Mouse (Mus musculus) regulatory T cell (primary cell): ENCODE results near the gene Fancc.

ENCODE experiments used
- in situ Hi-C: fragments of 300-600 bp; cut with MboI, MseI; formaldehyde crosslinking; loops from one replicate; pipeline ENCODE4 v1.15.1; 2025; ENCODE audit warnings: high pct_unique_total_duplicates

Gene Fancc

GRCm38 (mm10) chr13:63294359-63295193 lies 202.5 kb downstream of the Fancc start:
- in situ Hi-C loops = no loop called here

GRCm38 (mm10) chr13:63293647-63294046 lies 203.4 kb downstream of the Fancc start:
- in situ Hi-C loops = no loop called here

GRCm38 (mm10) chr13:63291016-63291415 lies 206.1 kb downstream of the Fancc start:
- in situ Hi-C loops = no loop called here

GRCm38 (mm10) chr13:63290126-63290525 lies 207.0 kb downstream of the Fancc start:
- in situ Hi-C loops = no loop called here

- in situ Hi-C loops = no loop called here
Observed at GRCm38 (mm10) chr13:63289687-63290086, 207.4 kb downstream of the Fancc start.

- in situ Hi-C loops = no loop called here
Observed at GRCm38 (mm10) chr13:63289152-63289551, 207.9 kb downstream of the Fancc start.

- in situ Hi-C loops = no loop called here
Observed at GRCm38 (mm10) chr13:63286483-63287102, 210.5 kb downstream of the Fancc start.

- in situ Hi-C loops = no loop called here
Observed at GRCm38 (mm10) chr13:63284748-63285147, 212.3 kb downstream of the Fancc start.

- in situ Hi-C loops = no loop called here
Observed at GRCm38 (mm10) chr13:63283236-63283635, 213.8 kb downstream of the Fancc start.

GRCm38 (mm10) chr13:63281206-63281605 lies 215.9 kb downstream of the Fancc start:
- in situ Hi-C loops = no loop called here

- in situ Hi-C loops = no loop called here
Observed at GRCm38 (mm10) chr13:63280344-63280743, 216.7 kb downstream of the Fancc start.

- in situ Hi-C loops = no loop called here
Observed at GRCm38 (mm10) chr13:63279807-63280206, 217.3 kb downstream of the Fancc start.

- in situ Hi-C loops = no loop called here
Observed at GRCm38 (mm10) chr13:63278796-63279475, 218.1 kb downstream of the Fancc start.

- in situ Hi-C loops = no loop called here
Observed at GRCm38 (mm10) chr13:63278141-63278631, 218.9 kb downstream of the Fancc start.

GRCm38 (mm10) chr13:63277316-63277715 lies 219.8 kb downstream of the Fancc start:
- in situ Hi-C loops = no loop called here

GRCm38 (mm10) chr13:63276389-63276788 lies 220.7 kb downstream of the Fancc start:
- in situ Hi-C loops = no loop called here

- in situ Hi-C loops = no loop called here
Observed at GRCm38 (mm10) chr13:63274488-63275166, 222.5 kb downstream of the Fancc start.

- in situ Hi-C loops = no loop called here
Observed at GRCm38 (mm10) chr13:63273859-63274258, 223.2 kb downstream of the Fancc start.

GRCm38 (mm10) chr13:63272602-63273229 lies 224.4 kb downstream of the Fancc start:
- in situ Hi-C loops = no loop called here

- in situ Hi-C loops = no loop called here
Observed at GRCm38 (mm10) chr13:63272017-63272601, 225.0 kb downstream of the Fancc start.

GRCm38 (mm10) chr13:63270191-63270590 lies 226.9 kb downstream of the Fancc start:
- in situ Hi-C loops = no loop called here
